Mouse (Mus musculus) heart, embryonic 14.5 days (tissue): Measurements from ENCODE around the gene Numb. TPM values are rescaled to one million over a fixed set of nuclear protein-coding genes. Genes with fewer than 3 reads are reported as not detected.

Source experiments
- ATAC-seq: fragments of 200-750 bp; cut with Nextera tagmentation; 2 replicates; pipeline ENCODE4 v1.8.0; 2017; ENCODE audit warnings: low read depth, moderate TSS enrichment; ENCODE audit not compliant: insufficient number of reproducible peaks, insufficient read depth, low FRiP score
- H3K27ac ChIP-seq, 2 experiments: fragments of 200-500 bp in 1 of 2; fragments of 300-500 bp in 1 of 2; sonication (generic) in 1 of 2; replicated peaks in 1 of 2; 2 replicates each; pipeline ENCODE4 v1.5.1; 2012 to 2014; ENCODE audit warnings: low read depth in 2 of 2, low read length in 2 of 2, control low read depth in 1 of 2, mild to moderate bottlenecking in 1 of 2, mixed read lengths in 1 of 2; ENCODE audit not compliant: control insufficient read depth in 1 of 2, insufficient read depth in 1 of 2
- H3K27me3 ChIP-seq: fragments of 300-500 bp; sonication (generic); 2 replicates; pipeline ENCODE4 v1.6.1; 2014; ENCODE audit warnings: mild to moderate bottlenecking, low read length, control low read depth; ENCODE audit not compliant: control insufficient read depth, insufficient read depth
- H3K36me3 ChIP-seq: fragments of 300-500 bp; sonication (generic); 2 replicates; pipeline ENCODE4 v1.6.1; 2014; ENCODE audit warnings: mild to moderate bottlenecking, control low read depth, low read length, mixed read lengths; ENCODE audit not compliant: control insufficient read depth, insufficient read depth
- H3K4me1 ChIP-seq, 2 experiments: fragments of 200-500 bp in 1 of 2; fragments of 300-500 bp in 1 of 2; sonication (generic) in 1 of 2; 2 replicates each; pipeline ENCODE4 v1.6.1; 2012 to 2014; ENCODE audit warnings: low read length in 2 of 2, control low read depth in 1 of 2, mixed read lengths in 1 of 2; ENCODE audit not compliant: control insufficient read depth in 2 of 2, insufficient read depth in 2 of 2
- H3K4me2 ChIP-seq: fragments of 300-500 bp; sonication (generic); 2 replicates; pipeline ENCODE4 v1.6.1; 2014; ENCODE audit warnings: mild to moderate bottlenecking, low read length
- H3K4me3 ChIP-seq, 2 experiments: fragments of 200-500 bp in 1 of 2; fragments of 300-500 bp in 1 of 2; sonication (generic) in 1 of 2; 2 replicates each; pipeline ENCODE4 v1.5.1; 2012 to 2014; ENCODE audit warnings: low read length in 2 of 2, mild to moderate bottlenecking in 2 of 2, control low read depth in 1 of 2, low read depth in 1 of 2, moderate library complexity in 1 of 2; ENCODE audit not compliant: control insufficient read depth in 1 of 2, insufficient read depth in 1 of 2
- H3K9ac ChIP-seq: fragments of 300-500 bp; sonication (generic); 2 replicates; pipeline ENCODE4 v1.6.1; 2014; ENCODE audit warnings: mild to moderate bottlenecking, low read length
- H3K9me3 ChIP-seq: fragments of 300-500 bp; sonication (generic); 2 replicates; pipeline ENCODE4 v1.6.1; 2016; ENCODE audit warnings: low read length, control low read depth; ENCODE audit not compliant: control insufficient read depth
- WGBS: fragments of 180-500 bp; shearing (Covaris S2); extraction: QIAGEN DNeasy Blood & Tissue Kit; methylation state at CpG from one replicate; pipeline ENCODE4 v1.1.7; 2014; 5-methylcytosine and 5-hydroxymethylcytosine counted together
- polyA plus RNA-seq: library from polyadenylated mRNA; unstranded; fragments of >200 nt; fragmentation: Nextera tagmentation; extraction: Ambion mirVana; gene quantifications from 2 replicates; pipeline ENCODE4 v1.2.1, GENCODE M21; 2014

The Numb gene
- polyA plus RNA-seq, 1 experiment from 2014 or later: 29.9 TPM

GRCm38 (mm10) chr12:83792706-83793410 is 128.9 kb downstream of the Numb start:
- ATAC-seq: no peak
- 72% methylated on average over 10 of the region's 10 CpGs for WGBS
- H3K36me3 ChIP-seq: peaks cover 65% of the 10 kb centered on the region

GRCm38 (mm10) chr12:83791737-83792136 is 130.0 kb downstream of the Numb start:
- no peak overlapping the region for H3K4me3 ChIP-seq
- no peak overlapping the region for H3K9ac ChIP-seq
- H3K4me1 ChIP-seq: peaks cover 3 to 5% of the 10 kb centered on the region in 2 experiments; a peak in 1 of 4 replicates
- H3K27me3 ChIP-seq: no peaks in the 10 kb centered on the region
- ATAC-seq: no peak
- peaks cover 56% of the 10 kb centered on the region for H3K36me3 ChIP-seq
- no peak overlapping the region for H3K27ac ChIP-seq
- 66% methylated on average over 10 of the region's 10 CpGs for WGBS
- no peaks in the 10 kb centered on the region for H3K9me3 ChIP-seq
- no peak overlapping the region for H3K4me2 ChIP-seq

More at GRCm38 (mm10) chr12:83792706-83793410, 128.9 kb downstream of the Numb start:
- Histone ChIP-seq H3K4me3 (no peak overlapping the region), H3K4me2 (no peak overlapping the region), H3K9me3 (no peaks in the 10 kb centered on the region), H3K9ac (no peak overlapping the region), H3K27me3 (no peaks in the 10 kb centered on the region), H3K4me1 (peaks cover 3 to 5% of the 10 kb centered on the region in 2 experiments; a peak in 1 of 4 replicates), H3K27ac (no peak overlapping the region)

- Histone ChIP-seq H3K4me3 (no peak overlapping the region), H3K9ac (no peak overlapping the region), H3K27ac (no peak overlapping the region), H3K9me3 (no peaks in the 10 kb centered on the region), H3K27me3 (no peaks in the 10 kb centered on the region), H3K4me2 (no peak overlapping the region), H3K4me1 (peaks cover 3 to 5% of the 10 kb centered on the region in 2 experiments; a peak in 1 of 4 replicates), H3K36me3 (peaks cover 47% of the 10 kb centered on the region)
- no peak for ATAC-seq
- WGBS: 76% methylated on average over 4 of the region's 4 CpGs
These were observed 131.0 kb downstream of the Numb start for GRCm38 (mm10) chr12:83790749-83791148.

- H3K4me1 ChIP-seq: peaks cover 3 to 5% of the 10 kb centered on the region in 2 experiments; a peak in 1 of 4 replicates
- H3K9me3 ChIP-seq: no peaks in the 10 kb centered on the region
- H3K27me3 ChIP-seq: no peaks in the 10 kb centered on the region
- peaks cover 38% of the 10 kb centered on the region for H3K36me3 ChIP-seq
- ATAC-seq: no peak
- H3K4me2 ChIP-seq: no peak overlapping the region
- H3K27ac ChIP-seq: no peak overlapping the region
- no peak overlapping the region for H3K9ac ChIP-seq
- no peak overlapping the region for H3K4me3 ChIP-seq
- WGBS: 60% methylated on average over 4 of the region's 4 CpGs
These were observed 132.0 kb downstream of the Numb start for GRCm38 (mm10) chr12:83789781-83790140.

GRCm38 (mm10) chr12:83789051-83789780 is 132.5 kb downstream of the Numb start:
- Histone ChIP-seq H3K4me1 (peaks cover 3 to 5% of the 10 kb centered on the region in 2 experiments; a peak in 1 of 4 replicates), H3K27ac (no peak overlapping the region), H3K27me3 (no peaks in the 10 kb centered on the region), H3K36me3 (peaks cover 32% of the 10 kb centered on the region), H3K4me3 (no peak overlapping the region), H3K9me3 (no peaks in the 10 kb centered on the region), H3K9ac (no peak overlapping the region), H3K4me2 (no peak overlapping the region)
- WGBS: 89% methylated on average over 17 of the region's 17 CpGs
- ATAC-seq: no peak

GRCm38 (mm10) chr12:83785305-83785704 is 136.4 kb downstream of the Numb start:
- 62% methylated on average over 4 of the region's 4 CpGs for WGBS
- ATAC-seq: no peak

GRCm38 (mm10) chr12:83782669-83783068 is 139.1 kb downstream of the Numb start:
- Histone ChIP-seq H3K9me3 (no peaks in the 10 kb centered on the region), H3K27me3 (peaks cover 3% of the 10 kb centered on the region; the same call in 1 of the 2 replicates), H3K4me2 (no peak overlapping the region), H3K9ac (no peak overlapping the region), H3K4me1 (no peaks in the 10 kb centered on the region), H3K4me3 (no peak overlapping the region), H3K36me3 (no peaks in the 10 kb centered on the region), H3K27ac (no peak overlapping the region)
- WGBS: 76% methylated on average over 10 of the region's 10 CpGs
- ATAC-seq: no peak

More at GRCm38 (mm10) chr12:83785305-83785704, 136.4 kb downstream of the Numb start:
- no peaks in the 10 kb centered on the region for H3K4me1 ChIP-seq
- H3K4me3 ChIP-seq: no peak overlapping the region
- H3K27ac ChIP-seq: no peak overlapping the region
- no peaks in the 10 kb centered on the region for H3K36me3 ChIP-seq
- peaks cover 3% of the 10 kb centered on the region; the same call in 1 of the 2 replicates for H3K27me3 ChIP-seq
- H3K9ac ChIP-seq: no peak overlapping the region
- no peak overlapping the region for H3K4me2 ChIP-seq
- no peaks in the 10 kb centered on the region for H3K9me3 ChIP-seq
